Comparison of ENCODE assay signal across 11 mouse cellular contexts in genomic region chr5:27271336-27271735, GRCm38 (mm10).
"Had no signal": no experiment of that assay in that cellular context is flagged by ENCODE, and none has a peak within 500 bp of the region (broad histone marks: within the 10 kb centered on the region; RNA-seq: fewer than 3 reads in every experiment).

No protein-coding gene starts in this region.

- DNase-seq: kidney, postnatal 10 days; layer of hippocampus, postnatal 36 days; lung, adult 2 months; lung, postnatal 36 days; right cerebral cortex, postnatal 4 days; spleen, adult 18-20 months; thymus, adult 2 months; thymus, postnatal 4 days had no signal

- ATAC-seq: intestine, postnatal 0 days; lung, postnatal 0 days; midbrain, embryonic 13.5 days had no signal
